Mouse (Mus musculus): Measurements from ENCODE around the gene 2900026A02Rik. TPM values are rescaled to one million over a fixed set of nuclear protein-coding genes. Genes with fewer than 3 reads are reported as not detected.

Gene 2900026A02Rik
- total RNA-seq, 4 experiments from 2014 or later = 13.5 to 20.0 (median 15.7) TPM

- DNase-seq = no peak
These were observed 130.3 kb downstream of the 2900026A02Rik start for GRCm38 (mm10) chr5:113090750-113091149.

DNA sequence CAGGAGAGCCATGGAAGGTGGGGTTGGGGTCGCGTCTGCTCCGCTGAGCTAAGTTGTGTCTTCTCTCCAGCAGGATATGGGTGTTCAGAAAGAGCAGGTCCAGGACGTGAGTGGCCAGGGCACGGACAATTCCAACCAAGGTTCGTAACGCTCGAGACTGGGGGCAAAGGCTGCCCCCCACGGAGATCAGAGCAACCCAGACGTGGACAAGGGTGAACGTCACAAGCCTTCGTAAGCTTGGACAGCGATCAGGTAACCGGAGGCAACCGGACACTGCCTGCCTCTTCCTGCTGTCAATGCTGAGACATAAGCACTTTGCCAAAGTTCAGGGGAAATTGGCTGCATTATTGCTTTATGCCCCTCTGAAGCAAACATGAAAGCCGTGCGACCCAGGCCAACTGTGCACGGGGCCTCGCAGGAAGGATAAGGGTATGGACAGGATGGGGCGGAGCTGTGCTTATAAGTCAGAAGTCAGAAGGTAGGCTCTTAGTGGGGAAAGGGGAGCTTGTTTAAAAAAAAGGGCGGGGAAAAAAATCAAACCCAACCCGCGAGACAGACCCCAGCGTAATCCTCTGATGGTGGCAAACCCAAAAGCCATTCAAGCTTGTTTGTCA, 130.9 kb downstream of the 2900026A02Rik start:
- no peak for DNase-seq

DNA sequence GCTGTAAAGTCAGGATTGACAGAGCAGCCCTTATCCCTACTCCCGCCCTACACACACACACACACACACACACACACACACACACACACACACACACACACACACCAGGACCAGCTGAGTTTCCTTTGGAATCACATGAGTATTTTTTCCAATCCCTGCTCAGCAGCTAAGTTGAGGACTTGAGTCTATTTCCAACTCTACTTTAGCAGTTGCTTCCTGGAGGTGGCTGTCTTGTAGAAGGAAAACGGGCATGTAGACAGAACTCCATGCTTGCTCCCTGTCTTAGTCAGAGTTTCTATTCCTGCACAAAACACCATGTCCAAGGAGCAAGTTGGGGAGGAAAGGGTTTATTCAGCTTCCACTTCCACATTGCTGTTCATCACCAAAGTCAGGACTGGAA, 133.6 kb downstream of the 2900026A02Rik start:
- no peak for DNase-seq

DNA sequence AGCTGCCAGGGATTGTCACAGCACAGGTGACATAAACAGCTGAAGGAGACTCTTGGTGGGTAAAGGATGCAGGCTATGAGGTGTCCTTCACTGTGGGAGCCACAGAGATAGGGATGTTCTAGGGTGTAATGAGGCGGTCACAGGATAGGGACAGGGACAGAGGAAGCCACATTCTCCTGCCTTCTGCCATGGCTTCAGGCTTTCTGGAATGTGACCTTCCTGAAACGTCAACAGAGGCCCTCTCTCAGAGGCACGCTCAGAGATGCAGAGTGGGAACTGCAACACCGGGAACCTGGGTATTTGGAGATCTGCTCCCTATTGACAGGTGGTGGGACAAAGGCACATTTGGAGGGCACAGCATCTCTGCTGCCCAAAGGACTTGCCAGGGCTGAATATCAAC, 134.0 kb downstream of the 2900026A02Rik start:
- no peak for DNase-seq

- DNase-seq = no peak
These were observed 134.6 kb downstream of the 2900026A02Rik start for GRCm38 (mm10) chr5:113086439-113086838.

DNA sequence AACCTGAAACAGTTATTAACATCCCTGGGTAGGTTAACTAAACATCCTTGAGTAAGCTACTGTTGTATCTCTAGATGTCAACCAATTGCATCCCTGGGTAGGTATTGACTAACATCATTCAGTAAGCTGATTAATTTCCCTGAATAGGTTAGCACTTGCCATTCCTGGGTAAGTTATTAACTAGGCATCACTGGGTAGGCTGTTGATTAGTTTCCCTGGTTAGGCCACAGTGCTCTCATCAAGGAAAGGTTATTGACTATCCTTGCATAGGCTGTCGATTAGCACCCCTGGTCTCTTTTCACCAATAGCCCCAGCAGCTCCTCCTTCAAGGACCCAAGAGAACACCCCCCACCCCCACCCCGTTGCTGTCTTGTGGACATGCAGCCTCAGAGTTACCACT, 135.1 kb downstream of the 2900026A02Rik start:
- DNase-seq = no peak

DNA sequence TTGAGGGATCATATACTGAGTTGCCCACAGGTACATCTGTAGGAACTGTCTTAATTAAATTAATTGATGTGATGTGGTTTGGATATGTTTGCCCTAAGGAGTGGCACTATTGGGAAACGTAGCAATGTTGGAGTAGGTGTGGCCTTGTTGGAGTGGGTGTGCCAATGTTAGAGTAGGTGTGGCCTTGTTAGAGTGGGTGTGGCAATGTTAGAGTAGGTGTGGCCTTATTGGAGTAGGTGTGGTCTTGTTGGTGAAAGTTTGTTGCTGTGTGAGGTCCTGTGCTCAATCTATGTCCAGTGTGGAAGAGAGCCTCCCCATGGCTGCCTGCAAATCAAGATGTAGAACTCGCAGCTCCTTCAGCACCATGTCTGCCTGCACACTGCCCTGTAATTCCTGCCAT, 136.7 kb downstream of the 2900026A02Rik start:
- DNase-seq = no peak

DNA sequence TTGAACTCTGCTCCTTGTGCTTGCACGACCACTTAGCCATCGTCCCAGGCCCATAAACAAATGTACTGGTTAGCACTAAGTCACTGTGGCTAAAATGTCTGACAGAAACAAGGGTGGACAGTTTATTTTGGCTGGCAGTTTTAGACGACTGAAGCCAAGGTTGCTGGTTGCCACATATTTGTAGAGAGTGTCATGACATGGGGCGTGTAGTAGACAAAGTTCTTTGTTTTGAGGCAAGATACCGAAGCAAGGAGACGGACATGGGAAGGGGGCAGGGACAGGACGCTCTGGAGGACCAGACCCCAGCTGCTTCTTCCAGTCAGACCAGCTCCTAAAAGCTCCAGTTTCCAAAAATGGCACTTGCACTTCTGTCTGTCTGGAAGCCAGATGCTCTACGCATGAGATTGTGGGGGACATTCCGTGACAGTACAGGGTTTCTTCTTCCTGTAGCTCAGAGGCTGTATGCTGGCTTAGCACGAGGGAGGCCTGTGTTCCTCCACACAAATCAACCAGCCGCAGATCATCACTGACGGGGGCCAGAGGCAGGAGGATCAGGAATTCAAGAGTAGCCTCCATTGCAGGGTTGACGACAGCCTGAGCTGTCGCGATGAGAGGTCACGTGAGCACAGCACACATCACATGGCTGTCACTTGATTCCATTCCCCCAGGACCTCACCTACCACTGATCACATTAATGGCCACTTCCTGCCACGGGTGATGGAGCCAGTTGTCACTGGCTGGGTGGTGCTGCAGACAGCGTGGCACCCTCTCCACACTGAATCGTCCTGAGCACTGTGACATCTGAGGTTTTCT, 138.5 kb downstream of the 2900026A02Rik start:
- no peak for DNase-seq

- no peak for DNase-seq
These were observed 139.6 kb downstream of the 2900026A02Rik start, which contains the start of gene Crybb3 for GRCm38 (mm10) chr5:113081439-113081838. Gene Crybb3, minus strand, starts transcription at chr5:113081584.

GRCm38 (mm10) chr5:113081020-113081419, 140.0 kb downstream of the 2900026A02Rik start:
- no peak for DNase-seq

GRCm38 (mm10) chr5:113079783-113080182, 141.3 kb downstream of the 2900026A02Rik start:
- no peak for DNase-seq

DNA sequence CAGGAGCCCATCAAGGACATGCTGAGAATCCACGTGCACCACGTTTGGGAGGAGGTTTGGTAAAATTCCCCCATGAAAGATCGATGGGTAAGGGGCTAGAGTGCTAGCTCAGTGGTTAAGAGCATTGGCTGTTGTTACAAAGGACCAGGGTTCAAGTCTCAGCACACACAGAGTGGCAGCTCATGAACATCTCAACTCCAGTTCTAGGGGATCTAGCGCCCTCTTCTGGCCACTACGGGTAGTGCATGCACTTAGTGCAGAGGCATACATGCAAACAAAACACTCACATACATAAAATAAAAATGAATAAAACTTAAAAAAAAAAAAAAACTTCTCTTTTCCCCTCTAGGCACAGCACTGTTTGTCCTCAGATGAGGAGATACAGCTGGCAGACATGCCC, 142.3 kb downstream of the 2900026A02Rik start:
- no peak for DNase-seq

DNA sequence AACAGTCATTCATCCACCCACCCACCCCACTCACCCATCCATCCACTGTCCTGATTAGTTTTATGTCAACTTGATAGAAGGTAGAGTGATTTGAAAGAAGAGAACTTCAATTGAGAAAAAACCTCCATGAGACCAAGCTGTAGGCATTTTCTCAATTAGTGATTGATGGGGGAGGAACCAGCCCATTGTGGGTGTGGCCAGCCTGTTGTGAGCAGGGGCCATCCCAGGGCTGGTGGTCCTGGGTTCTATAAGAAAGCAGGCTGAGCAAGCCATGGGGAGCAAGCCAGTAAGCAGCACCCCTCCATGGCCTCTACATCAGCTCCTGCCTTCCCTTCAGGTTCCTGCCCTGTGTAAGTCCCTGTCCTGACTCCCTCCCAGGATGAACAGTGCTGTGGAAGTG, 151.0 kb downstream of the 2900026A02Rik start, which contains the start of gene Crybb2:
Gene Crybb2, minus strand, starts transcription at position 101 of the 400 bp plus-strand sequence.
- DNase-seq = no peak

DNA sequence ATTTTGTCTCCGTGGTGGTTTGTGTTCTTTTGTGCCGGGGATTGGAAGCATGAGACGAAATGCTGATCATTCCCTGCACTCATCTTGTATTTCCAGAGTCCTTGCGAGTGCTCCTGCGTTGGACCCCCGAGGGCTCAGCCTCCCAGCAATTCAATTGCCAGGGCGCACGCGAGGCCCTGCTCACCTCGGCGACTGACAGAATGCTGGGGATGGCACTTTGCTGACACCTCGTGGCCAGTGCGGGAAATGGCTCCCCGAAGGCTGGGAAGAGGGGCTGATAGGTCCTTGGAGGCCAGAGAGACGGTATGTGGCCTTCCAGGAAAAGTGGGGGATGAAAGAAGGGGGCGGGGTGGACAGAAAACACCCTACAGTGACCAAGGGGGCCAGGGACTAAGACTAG, 166.7 kb downstream of the 2900026A02Rik start:
- peak; percentile 59 for DNase-seq

DNA sequence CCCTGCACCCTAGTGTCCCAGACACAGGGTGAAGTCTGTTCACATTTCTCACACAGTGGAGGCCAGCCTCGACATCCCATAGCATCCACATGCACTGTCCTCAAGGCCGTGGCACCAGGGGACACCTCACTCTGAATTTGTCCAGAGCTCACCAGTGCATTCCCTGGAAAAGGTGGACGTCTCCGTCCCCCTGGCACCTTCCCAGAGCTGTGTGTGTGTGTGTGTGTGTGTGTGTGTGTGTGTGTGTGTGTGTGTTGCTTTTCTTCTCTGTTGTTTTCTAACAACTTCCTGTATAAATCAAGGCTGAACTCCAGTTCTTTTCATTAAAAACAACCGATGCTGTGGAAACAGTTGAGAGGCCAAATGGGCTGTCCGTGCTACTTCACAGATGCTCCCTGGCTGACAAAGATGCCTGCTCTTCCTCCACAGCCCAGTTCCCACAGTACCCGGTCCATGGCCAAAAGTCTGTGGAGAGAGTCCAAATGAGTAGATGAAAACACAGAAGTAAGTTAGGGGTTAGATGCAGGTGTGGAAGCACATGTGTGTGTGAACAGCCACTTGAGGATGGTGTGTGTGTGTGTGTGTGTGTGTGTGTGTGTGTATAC, 170.4 kb downstream of the 2900026A02Rik start:
- no peak for DNase-seq

DNA sequence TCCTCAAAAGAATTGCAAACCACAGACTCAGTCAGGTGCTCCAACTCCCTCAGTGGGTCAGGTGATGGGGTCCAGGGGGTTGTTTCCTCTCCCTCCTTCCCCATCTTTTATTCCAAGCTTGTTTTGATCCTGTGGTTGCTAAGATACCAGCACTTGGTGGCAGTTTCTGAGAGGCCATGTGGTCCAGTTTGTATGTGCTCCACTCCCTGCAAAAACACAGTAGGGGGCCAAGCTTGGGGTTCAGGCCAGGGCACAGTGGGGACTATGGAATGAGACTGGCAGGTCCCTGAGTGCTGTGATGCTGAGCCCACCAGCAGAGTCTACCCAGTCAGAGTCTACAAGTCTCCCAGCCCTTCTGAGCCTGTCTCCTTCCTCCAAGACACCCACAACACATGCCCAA, 171.2 kb downstream of the 2900026A02Rik start:
- DNase-seq = no peak

- DNase-seq = no peak
These were observed 175.3 kb downstream of the 2900026A02Rik start for GRCm38 (mm10) chr5:113045511-113046273.

- DNase-seq = peak; percentile 60
These were observed 177.5 kb downstream of the 2900026A02Rik start for GRCm38 (mm10) chr5:113043531-113043930.

DNA sequence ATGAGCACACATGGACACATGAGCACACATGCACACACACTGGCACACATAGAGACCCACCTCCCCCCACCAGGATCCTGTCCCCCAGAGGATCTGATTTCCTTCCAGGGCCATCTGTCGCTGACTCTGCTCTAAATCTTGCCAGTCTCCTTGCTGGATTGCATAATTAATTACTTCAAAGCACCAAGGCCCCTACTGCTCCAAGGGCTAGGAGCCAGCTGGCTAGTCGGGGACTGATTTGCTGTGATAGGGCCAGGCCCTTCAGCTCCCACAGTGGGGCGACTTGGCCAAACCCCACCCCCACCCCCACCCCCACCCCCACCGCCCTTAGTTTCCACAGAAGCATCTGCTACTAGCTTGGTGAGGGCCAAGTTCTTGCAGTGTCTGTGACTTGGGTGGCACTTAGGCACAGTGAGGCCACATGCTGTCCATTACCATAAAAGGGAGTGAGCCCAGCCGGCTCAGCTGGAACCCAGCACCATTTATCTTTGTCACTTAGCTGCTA, 179.4 kb downstream of the 2900026A02Rik start:
- peak; percentile 71 for DNase-seq

DNA sequence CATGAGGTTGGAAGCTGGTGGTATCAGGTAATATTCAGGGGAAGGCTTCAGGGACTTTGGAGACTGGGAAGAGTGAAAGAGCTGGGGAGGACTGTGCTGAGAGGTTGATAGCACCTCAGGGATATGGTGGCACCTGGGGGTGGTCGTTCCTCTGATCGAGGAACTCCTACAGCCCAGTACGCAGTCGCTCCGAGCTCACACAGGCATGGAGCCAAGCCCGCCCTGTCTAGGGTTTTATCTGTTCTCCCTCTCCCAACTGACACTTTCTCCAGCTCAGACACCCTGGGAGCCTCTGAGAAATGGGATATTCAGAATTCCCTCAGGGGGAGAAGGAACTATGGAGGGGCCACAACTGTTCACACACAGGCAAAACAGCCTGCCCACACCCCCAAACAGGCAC, 180.3 kb downstream of the 2900026A02Rik start:
- DNase-seq = no peak

DNA sequence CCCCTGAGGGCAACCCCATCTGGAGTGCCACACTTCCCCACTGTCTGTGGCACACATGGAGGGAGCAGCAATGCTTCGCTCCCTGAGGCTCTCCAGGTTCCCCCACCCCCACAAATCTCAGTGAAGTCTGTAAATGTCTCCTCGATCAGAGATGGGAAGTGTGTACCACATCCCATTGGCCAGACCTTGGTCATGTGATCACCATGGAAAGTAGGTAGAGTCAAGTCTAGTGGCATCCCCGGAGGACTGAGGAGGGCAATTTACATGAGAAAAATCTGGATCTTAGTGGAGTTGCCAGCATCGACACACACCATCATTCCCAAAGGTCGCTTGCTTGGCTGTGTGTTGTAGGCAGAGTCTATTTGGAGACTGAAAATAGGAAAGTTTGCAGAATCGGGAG, 182.4 kb downstream of the 2900026A02Rik start:
- DNase-seq = no peak

Data from adrenal gland, adult 8-10 months (tissue).